ENCODE assay signal across 25 mouse cellular contexts in the genomic region with DNA sequence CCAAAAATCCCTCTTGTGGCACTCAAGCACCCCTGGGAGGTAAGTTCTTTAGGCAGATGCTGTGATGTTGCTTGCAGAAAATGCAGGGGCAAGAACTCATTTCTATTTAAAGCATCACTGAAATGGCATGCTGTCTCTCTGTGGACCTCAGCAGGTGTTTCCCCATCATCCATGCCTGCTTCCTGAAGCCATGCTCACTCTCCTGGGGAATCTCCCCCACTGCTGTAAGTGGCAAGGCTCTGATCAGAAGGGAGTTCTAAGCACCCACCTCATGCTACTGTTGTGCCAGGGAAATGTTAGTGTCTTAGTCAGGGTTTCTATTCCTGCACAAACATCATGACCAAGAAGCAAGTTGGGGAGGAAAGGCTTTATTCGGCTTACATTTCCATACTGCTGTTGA.
A peak's percentile ranks its signal among the peaks of the same experiment; 100 is the strongest.
DNase-seq lines count a peak whose midpoint lies in the region; ATAC-seq and TF ChIP-seq lines count a peak whose summit lies in the region.
"Had no signal": no experiment of that assay in that cellular context is flagged by ENCODE, and none has a peak within 500 bp of the region (broad histone marks: within the 10 kb centered on the region; RNA-seq: fewer than 3 reads in every experiment).

No protein-coding gene starts in this region.

- ATAC-seq in forebrain, embryonic 11.5 days (replicated peaks; ENCODE audit: low FRiP score) = no peak
- ATAC-seq in forebrain, embryonic 12.5 days (ENCODE audit: low FRiP score) = no peak
- ATAC-seq in heart, embryonic 12.5 days (ENCODE audit: insufficient number of reproducible peaks, low FRiP score) = no peak
- ATAC-seq in liver, postnatal 0 days = no peak
- ATAC-seq in liver, embryonic 11.5 days (replicated peaks; ENCODE audit: low FRiP score) = no peak
- ATAC-seq: activated CD4-positive, CD25-positive, alpha-beta regulatory T cell, adult 4 months; CD4-positive, CD25-positive, alpha-beta regulatory T cell, adult 4 months; forebrain, embryonic 13.5 days; forebrain, embryonic 15.5 days; forebrain, postnatal 0 days; Patski had no signal

- no peak for TF ChIP-seq CTCF in liver, postnatal 0 days (IDR thresholded peaks at IDR 0.05; ENCODE audit: low read depth)

- no peak overlapping the region for H3K4me3 ChIP-seq in forebrain, embryonic 11.5 days (ENCODE audit: low read depth, low read length)
- no peak overlapping the region for H3K4me3 ChIP-seq in forebrain, embryonic 12.5 days (replicated peaks)
- H3K4me3 ChIP-seq in heart, embryonic 12.5 days = no peak overlapping the region
- H3K4me3 ChIP-seq in liver, postnatal 0 days (ENCODE audit: low read depth, low read length) = no peak overlapping the region
- no peak overlapping the region for H3K4me3 ChIP-seq in liver, embryonic 11.5 days (ENCODE audit: low read depth, low read length)
- H3K4me3 ChIP-seq: embryonic facial prominence, embryonic 10.5 days; embryonic facial prominence, embryonic 12.5 days; forebrain, embryonic 13.5 days; forebrain, embryonic 15.5 days had no signal

- 100% methylated on average over 1 of the region's 1 CpGs for WGBS in forebrain, embryonic 11.5 days
- WGBS in forebrain, embryonic 12.5 days = 100% methylated on average over 1 of the region's 1 CpGs
- WGBS in heart, embryonic 12.5 days = 74% methylated on average over 1 of the region's 1 CpGs
- WGBS in liver, postnatal 0 days (ENCODE audit: insufficient replicate concordance) = 67% methylated on average over 1 of the region's 1 CpGs
- WGBS in liver, embryonic 11.5 days = 80% methylated on average over 1 of the region's 1 CpGs

- TF ChIP-seq EP300 in liver, postnatal 0 days (IDR thresholded peaks at IDR 0.05; ENCODE audit: low read depth) = no peak

- no peak overlapping the region for H3K4me2 ChIP-seq in forebrain, embryonic 11.5 days (ENCODE audit: low read depth, low read length, severe bottlenecking)
- no peak overlapping the region for H3K4me2 ChIP-seq in forebrain, embryonic 12.5 days
- no peak overlapping the region for H3K4me2 ChIP-seq in heart, embryonic 12.5 days
- H3K4me2 ChIP-seq in liver, postnatal 0 days (ENCODE audit: low read depth, low read length) = no peak overlapping the region
- no peak overlapping the region for H3K4me2 ChIP-seq in liver, embryonic 11.5 days
- H3K4me2 ChIP-seq: embryonic facial prominence, embryonic 12.5 days; forebrain, embryonic 13.5 days; forebrain, embryonic 15.5 days had no signal

- no peak overlapping the region for H3K27ac ChIP-seq in forebrain, embryonic 11.5 days (ENCODE audit: low read depth, low read length)
- H3K27ac ChIP-seq in forebrain, embryonic 12.5 days = no peak overlapping the region
- no peak overlapping the region for H3K27ac ChIP-seq in heart, embryonic 12.5 days (ENCODE audit: poor library complexity, severe bottlenecking)
- no peak overlapping the region for H3K27ac ChIP-seq in liver, postnatal 0 days (ENCODE audit: low read depth)
- no peak overlapping the region for H3K27ac ChIP-seq in liver, embryonic 11.5 days (ENCODE audit: low read depth, low read length)
- H3K27ac ChIP-seq: embryonic facial prominence, embryonic 10.5 days; embryonic facial prominence, embryonic 12.5 days; forebrain, embryonic 13.5 days; forebrain, embryonic 15.5 days had no signal

- no peaks in the 10 kb centered on the region for H3K9me3 ChIP-seq in forebrain, embryonic 11.5 days (ENCODE audit: control insufficient read depth, low read length)
- H3K9me3 ChIP-seq in forebrain, embryonic 12.5 days = no peaks in the 10 kb centered on the region
- 0 out of 2 replicates have a peak, but pooled peaks cover 3% of the 10 kb centered on the region for H3K9me3 ChIP-seq in heart, embryonic 12.5 days (replicated peaks)
- H3K9me3 ChIP-seq in liver, postnatal 0 days (ENCODE audit: low read length) = no peaks in the 10 kb centered on the region
- H3K9me3 ChIP-seq in liver, embryonic 11.5 days (ENCODE audit: control insufficient read depth, low read length) = no peaks in the 10 kb centered on the region
- H3K9me3 ChIP-seq: embryonic facial prominence, embryonic 10.5 days; embryonic facial prominence, embryonic 12.5 days; forebrain, embryonic 15.5 days; G1E had no signal

- DNase-seq in forebrain, embryonic 11.5 days (ENCODE audit: low spot score) = peak; percentile 36
- peak; percentile 54 for DNase-seq in heart, adult 11 months
- DNase-seq in liver, postnatal 0 days = peak; percentile 2
- DNase-seq in liver, embryonic 11.5 days (ENCODE audit: low spot score) = no peak
- DNase-seq: adrenal gland, adult 8-10 months; adrenal gland, postnatal 14 days; adrenal gland, postnatal 36 days; B cell, adult 2 months; cerebellum, adult 11 months; cerebellum, adult 18-20 months; cerebellum, adult 8-10 months; cerebellum, adult 9-11 months; cerebellum, postnatal 25 days; forebrain, postnatal 0 days had no signal

- H3K4me1 ChIP-seq in forebrain, embryonic 11.5 days (replicated peaks; ENCODE audit: control insufficient read depth, insufficient read depth, low read length) = no peaks in the 10 kb centered on the region
- H3K4me1 ChIP-seq in forebrain, embryonic 12.5 days = no peaks in the 10 kb centered on the region
- H3K4me1 ChIP-seq in heart, embryonic 12.5 days (replicated peaks) = no peaks in the 10 kb centered on the region
- H3K4me1 ChIP-seq in liver, postnatal 0 days (ENCODE audit: insufficient read depth) = no peaks in the 10 kb centered on the region
- no peaks in the 10 kb centered on the region for H3K4me1 ChIP-seq in liver, embryonic 11.5 days (replicated peaks; ENCODE audit: control insufficient read depth, insufficient read depth, low read length)
- H3K4me1 ChIP-seq: embryonic facial prominence, embryonic 10.5 days; embryonic facial prominence, embryonic 12.5 days; forebrain, embryonic 13.5 days; forebrain, embryonic 15.5 days had no signal

- no peaks in the 10 kb centered on the region for H3K27me3 ChIP-seq in forebrain, embryonic 11.5 days (ENCODE audit: control insufficient read depth, insufficient read depth, low read length)
- no peaks in the 10 kb centered on the region for H3K27me3 ChIP-seq in forebrain, embryonic 12.5 days
- H3K27me3 ChIP-seq in heart, embryonic 12.5 days (replicated peaks) = no peaks in the 10 kb centered on the region
- no peaks in the 10 kb centered on the region for H3K27me3 ChIP-seq in liver, postnatal 0 days (ENCODE audit: insufficient read depth, low read length)
- H3K27me3 ChIP-seq in liver, embryonic 11.5 days (replicated peaks; ENCODE audit: control insufficient read depth, insufficient read depth, low read length) = no peaks in the 10 kb centered on the region
- H3K27me3 ChIP-seq: CH12.LX; embryonic facial prominence, embryonic 12.5 days; forebrain, embryonic 13.5 days; forebrain, embryonic 15.5 days; Patski had no signal

- no peaks in the 10 kb centered on the region for H3K36me3 ChIP-seq in forebrain, embryonic 11.5 days (ENCODE audit: control insufficient read depth, insufficient read depth, low read length)
- no peaks in the 10 kb centered on the region for H3K36me3 ChIP-seq in forebrain, embryonic 12.5 days (replicated peaks)
- H3K36me3 ChIP-seq in heart, embryonic 12.5 days = peaks cover 4% of the 10 kb centered on the region; the same call in 1 of the 2 replicates
- no peaks in the 10 kb centered on the region for H3K36me3 ChIP-seq in liver, postnatal 0 days (replicated peaks; ENCODE audit: insufficient read depth, low read length)
- H3K36me3 ChIP-seq in liver, embryonic 11.5 days (ENCODE audit: control insufficient read depth, insufficient read depth, low read length) = no peaks in the 10 kb centered on the region
- H3K36me3 ChIP-seq: embryonic facial prominence, embryonic 10.5 days; embryonic facial prominence, embryonic 12.5 days; G1E had no signal

- H3K9ac ChIP-seq in forebrain, embryonic 11.5 days (ENCODE audit: low read length) = no peak overlapping the region
- H3K9ac ChIP-seq in forebrain, embryonic 12.5 days = no peak overlapping the region
- no peak overlapping the region for H3K9ac ChIP-seq in heart, embryonic 12.5 days
- no peak overlapping the region for H3K9ac ChIP-seq in liver, postnatal 0 days (replicated peaks)
- H3K9ac ChIP-seq in liver, embryonic 11.5 days (ENCODE audit: low read depth, low read length) = no peak overlapping the region
- H3K9ac ChIP-seq: embryonic facial prominence, embryonic 12.5 days; forebrain, embryonic 13.5 days; forebrain, embryonic 15.5 days; forebrain, postnatal 0 days had no signal
